Mouse (Mus musculus): ENCODE data around the gene Fggy.

DNA sequence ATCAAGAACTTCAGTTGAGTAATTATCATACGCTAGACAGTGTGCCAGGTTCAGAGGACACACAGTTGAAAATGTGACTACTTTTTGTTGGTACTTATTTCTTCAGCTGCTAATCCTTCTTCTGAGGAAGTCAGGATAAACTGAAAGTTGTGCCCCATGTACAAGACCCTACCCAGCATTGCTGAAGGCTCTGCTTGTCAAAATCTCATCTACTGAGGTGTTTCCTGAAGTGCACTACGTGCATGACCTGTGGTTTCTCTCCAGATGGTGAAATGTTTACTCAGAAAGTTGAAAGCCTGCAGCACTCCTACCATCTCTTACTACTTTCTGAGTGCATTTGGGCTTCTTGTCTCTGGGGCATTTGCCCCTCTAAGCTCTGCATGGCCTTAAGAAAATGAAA, 208.1 kb downstream of the Fggy start:
- TF ChIP-seq CTCF (IDR thresholded peaks at IDR 0.05; ENCODE audit: borderline replicate concordance, insufficient read depth, low read depth, low read length) = no peak
- TF ChIP-seq POLR2A (IDR thresholded peaks at IDR 0.05; ENCODE audit: borderline replicate concordance, insufficient read depth, low read length) = no peak
